Mouse (Mus musculus) midbrain, embryonic 15.5 days (tissue): ENCODE data around the gene Usp44. TPM values are rescaled to one million over a fixed set of nuclear protein-coding genes. Genes with fewer than 3 reads are reported as not detected.
"Not testable (repeated sequence)": the region's sequence is repeated elsewhere in the genome, so short reads cannot be mapped to it uniquely, and the experiment has no call there.

Experiments used
- ATAC-seq: fragments of 200-750 bp; cut with Nextera tagmentation; replicated peaks from 2 replicates; pipeline ENCODE4 v1.8.0; 2017; ENCODE audit warnings: moderate TSS enrichment
- H3K27ac ChIP-seq: fragments of 300-500 bp; sonication (generic); 2 replicates; pipeline ENCODE4 v1.5.1; 2015; ENCODE audit warnings: mild to moderate bottlenecking, inconsistent platforms
- H3K27me3 ChIP-seq: fragments of 300-500 bp; sonication (generic); replicated peaks from 2 replicates; pipeline ENCODE4 v1.6.1; 2015; ENCODE audit warnings: inconsistent platforms
- H3K36me3 ChIP-seq: fragments of 300-500 bp; sonication (generic); replicated peaks from 2 replicates; pipeline ENCODE4 v1.6.1; 2015; ENCODE audit warnings: inconsistent platforms
- H3K4me1 ChIP-seq: fragments of 300-500 bp; sonication (generic); 2 replicates; pipeline ENCODE4 v1.6.1; 2015; ENCODE audit warnings: inconsistent platforms
- H3K4me2 ChIP-seq: fragments of 300-500 bp; sonication (generic); 2 replicates; pipeline ENCODE4 v1.6.1; 2015; ENCODE audit warnings: inconsistent platforms, mild to moderate bottlenecking, moderate library complexity
- H3K4me3 ChIP-seq: fragments of 300-500 bp; sonication (generic); 2 replicates; pipeline ENCODE4 v1.5.1; 2015; ENCODE audit warnings: mild to moderate bottlenecking, inconsistent platforms
- H3K9ac ChIP-seq: fragments of 300-500 bp; sonication (generic); 2 replicates; pipeline ENCODE4 v1.6.1; 2015; ENCODE audit warnings: mild to moderate bottlenecking, inconsistent platforms
- H3K9me3 ChIP-seq: fragments of 300-500 bp; sonication (generic); 2 replicates; pipeline ENCODE4 v1.6.1; 2016; ENCODE audit warnings: inconsistent platforms
- WGBS: fragments of 180-500 bp; shearing (Covaris S2); methylation state at CpG from one replicate; pipeline ENCODE4 v1.1.7; 2015; ENCODE audit warnings: mixed read lengths; 5-methylcytosine and 5-hydroxymethylcytosine counted together
- polyA plus RNA-seq: library from polyadenylated mRNA; unstranded; fragments of >200 nt; fragmentation: Nextera tagmentation; extraction: Ambion mirVana; gene quantifications from 2 replicates; pipeline ENCODE4 v1.2.1, GENCODE M21; 2015

The Usp44 gene
- polyA plus RNA-seq, 1 experiment from 2014 or later, result 0.32 TPM

- no peak for ATAC-seq
- 43% methylated on average over 9 of the region's 9 CpGs for WGBS
- Histone ChIP-seq H3K27ac (no peak overlapping the region), H3K9ac (no peak overlapping the region), H3K27me3 (peaks cover 36% of the 10 kb centered on the region), H3K9me3 (no peaks in the 10 kb centered on the region), H3K4me3 (no peak overlapping the region), H3K4me1 (peaks cover 12% of the 10 kb centered on the region), H3K36me3 (no peaks in the 10 kb centered on the region), H3K4me2 (no peak overlapping the region)
These were observed 1.2 kb upstream of the Usp44 start for GRCm38 (mm10) chr10:93829898-93830831.

- WGBS, result 10% methylated on average over 18 of the region's 18 CpGs
- H3K4me2 ChIP-seq, result no peak overlapping the region
These were observed 597 bp downstream of the Usp44 start for GRCm38 (mm10) chr10:93831730-93832574.

DNA sequence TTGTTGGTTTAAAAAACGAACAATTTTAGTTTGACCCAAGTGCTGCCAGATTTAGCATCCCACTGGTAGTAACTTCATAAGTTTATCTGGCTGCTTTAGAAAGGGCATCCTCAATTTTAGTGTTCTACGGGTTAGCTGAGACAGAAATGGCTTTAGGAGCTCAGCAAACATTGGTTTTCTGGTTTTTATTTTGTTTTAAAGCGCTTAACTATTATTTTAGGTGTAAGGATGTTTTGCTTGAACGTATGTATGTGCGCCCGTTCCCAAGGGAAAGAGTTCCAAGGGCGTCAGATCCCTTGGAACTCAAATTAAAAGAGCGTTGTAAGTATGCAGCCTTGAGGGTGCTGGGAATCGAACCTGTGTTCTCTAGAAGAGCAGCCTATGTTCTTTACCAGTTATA is 1.5 kb downstream of the Usp44 start:
- Histone ChIP-seq H3K4me3 (no peak overlapping the region), H3K36me3 (no peaks in the 10 kb centered on the region), H3K9ac (no peak overlapping the region), H3K27ac (no peak overlapping the region), H3K4me2 (peak overlapping the region; percentile 99; the same call in 1 of the 2 replicates), H3K4me1 (peaks cover 12% of the 10 kb centered on the region), H3K9me3 (no peaks in the 10 kb centered on the region), H3K27me3 (peaks cover 37% of the 10 kb centered on the region)
- WGBS, result 35% methylated on average over 9 of the region's 9 CpGs
- no peak for ATAC-seq

More at GRCm38 (mm10) chr10:93831730-93832574, 597 bp downstream of the Usp44 start:
- peaks cover 12% of the 10 kb centered on the region for H3K4me1 ChIP-seq
- no peak overlapping the region for H3K27ac ChIP-seq
- no peaks in the 10 kb centered on the region for H3K9me3 ChIP-seq
- peaks cover 37% of the 10 kb centered on the region for H3K27me3 ChIP-seq
- H3K9ac ChIP-seq, result no peak overlapping the region
- ATAC-seq, result no peak
- H3K4me3 ChIP-seq, result no peak overlapping the region
- H3K36me3 ChIP-seq, result no peaks in the 10 kb centered on the region

DNA sequence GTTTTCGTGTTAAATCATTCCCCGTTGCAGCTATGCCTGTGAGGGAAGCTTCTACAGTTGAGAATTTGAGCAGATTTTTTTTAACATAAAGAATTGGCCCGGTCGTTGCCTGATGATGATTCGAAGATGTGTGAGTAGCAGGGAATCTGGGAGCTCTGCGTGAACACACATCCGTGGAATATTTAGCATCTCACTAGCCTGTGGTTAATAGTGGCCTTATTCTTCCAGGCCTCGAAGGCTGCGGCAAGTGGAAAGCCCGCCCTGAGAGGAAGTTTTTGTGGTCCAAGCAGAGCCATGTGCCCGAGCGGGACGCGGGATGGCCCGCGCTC is 2.0 kb downstream of the Usp44 start:
- Histone ChIP-seq H3K4me3 (peak overlapping the region; percentile 67), H3K27ac (no peak overlapping the region), H3K36me3 (no peaks in the 10 kb centered on the region), H3K9ac (peak overlapping the region; percentile 34), H3K4me2 (peak overlapping the region; percentile 99), H3K27me3 (peaks cover 37% of the 10 kb centered on the region), H3K4me1 (peaks cover 12% of the 10 kb centered on the region), H3K9me3 (no peaks in the 10 kb centered on the region)
- no peak; the same call in 1 of the 2 replicates for ATAC-seq
- WGBS, result 2% methylated on average over 16 of the region's 16 CpGs

GRCm38 (mm10) chr10:93833699-93834393 is 2.5 kb downstream of the Usp44 start:
- peaks cover 12% of the 10 kb centered on the region for H3K4me1 ChIP-seq
- H3K36me3 ChIP-seq, result no peaks in the 10 kb centered on the region
- ATAC-seq, result peak; percentile 84
- H3K4me2 ChIP-seq, result peak overlapping the region; percentile 99
- peaks cover 37% of the 10 kb centered on the region for H3K27me3 ChIP-seq
- H3K9me3 ChIP-seq, result no peaks in the 10 kb centered on the region
- under 1% methylated on average over 75 of the region's 75 CpGs for WGBS
- H3K9ac ChIP-seq, result peak overlapping the region; percentile 34
- no peak overlapping the region for H3K27ac ChIP-seq
- peak overlapping the region; percentile 67 for H3K4me3 ChIP-seq

GRCm38 (mm10) chr10:93834394-93834745 is 3.0 kb downstream of the Usp44 start:
- peaks cover 12% of the 10 kb centered on the region for H3K4me1 ChIP-seq
- H3K4me2 ChIP-seq, result peak overlapping the region; percentile 99
- no peaks in the 10 kb centered on the region for H3K9me3 ChIP-seq
- peak overlapping the region; percentile 34; the same call in 1 of the 2 replicates for H3K9ac ChIP-seq
- peak overlapping the region; percentile 67 for H3K4me3 ChIP-seq
- H3K27ac ChIP-seq, result no peak overlapping the region
- no peaks in the 10 kb centered on the region for H3K36me3 ChIP-seq
- no peak for ATAC-seq
- 3% methylated on average over 13 of the region's 13 CpGs for WGBS
- H3K27me3 ChIP-seq, result peaks cover 37% of the 10 kb centered on the region

DNA sequence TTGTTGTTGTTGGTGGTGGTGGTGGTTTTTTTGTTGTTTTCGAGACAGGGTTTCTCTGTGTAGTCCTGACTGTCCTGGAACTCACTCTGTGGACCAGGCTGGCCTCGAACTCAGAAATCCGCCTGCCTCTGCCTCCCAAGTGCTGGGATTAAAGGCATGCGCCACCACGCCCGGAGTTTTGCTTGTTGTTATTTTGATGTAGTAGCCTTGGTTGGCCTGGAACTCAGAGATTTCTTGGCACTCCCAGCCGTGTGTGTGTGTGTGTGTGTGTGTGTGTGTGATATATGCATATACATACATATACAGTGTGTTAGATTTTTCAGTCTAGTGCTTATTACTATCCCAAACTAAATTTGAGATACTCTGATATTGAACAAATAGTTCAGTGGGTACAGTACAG is 3.8 kb downstream of the Usp44 start:
- H3K4me3 ChIP-seq, H3K9ac ChIP-seq, ATAC-seq, H3K4me2 ChIP-seq, H3K27ac ChIP-seq, H3K9me3 ChIP-seq, H3K36me3 ChIP-seq: not testable (repeated sequence)
- WGBS, result 90% methylated on average over 7 of the region's 7 CpGs
- H3K4me1 ChIP-seq, result peaks cover 12% of the 10 kb centered on the region
- H3K27me3 ChIP-seq, result peaks cover 32% of the 10 kb centered on the region

- no peaks in the 10 kb centered on the region for H3K36me3 ChIP-seq
- no peak for ATAC-seq
- no peaks in the 10 kb centered on the region for H3K27me3 ChIP-seq
- no peak overlapping the region for H3K4me3 ChIP-seq
- no peaks in the 10 kb centered on the region for H3K9me3 ChIP-seq
- 97% methylated on average over 13 of the region's 13 CpGs for WGBS
- no peak overlapping the region for H3K9ac ChIP-seq
- H3K4me1 ChIP-seq, result no peaks in the 10 kb centered on the region
- no peak overlapping the region for H3K27ac ChIP-seq
- H3K4me2 ChIP-seq, result no peak overlapping the region
These were observed 15.4 kb downstream of the Usp44 start for GRCm38 (mm10) chr10:93846706-93847105.

DNA sequence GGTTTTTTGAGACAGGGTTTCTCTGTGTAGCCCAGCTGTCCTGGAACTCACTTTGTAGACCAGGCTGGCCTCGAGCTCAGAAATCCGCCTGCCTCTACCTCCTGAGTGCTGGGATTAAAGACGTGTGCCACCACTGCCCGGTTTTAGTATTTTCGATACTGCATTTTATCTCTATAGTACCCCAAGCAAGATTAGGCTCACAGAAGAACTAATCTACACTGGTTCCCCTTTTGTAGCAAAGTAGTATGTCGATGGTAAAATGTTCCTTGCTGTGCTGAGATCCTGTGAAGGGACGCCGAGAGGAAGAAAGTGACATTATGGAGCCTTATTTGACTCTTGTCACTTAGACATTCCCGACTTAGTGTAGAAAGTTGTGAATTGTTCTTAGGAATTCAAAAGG is 23.8 kb downstream of the Usp44 start:
- no peaks in the 10 kb centered on the region for H3K27me3 ChIP-seq
- H3K36me3 ChIP-seq, result 0 out of 2 replicates have a peak, but pooled peaks cover 4% of the 10 kb centered on the region
- no peaks in the 10 kb centered on the region for H3K4me1 ChIP-seq
- H3K4me3 ChIP-seq, result no peak overlapping the region
- 93% methylated on average over 9 of the region's 9 CpGs for WGBS
- H3K9ac ChIP-seq, result no peak overlapping the region
- H3K4me2 ChIP-seq, result no peak overlapping the region
- no peaks in the 10 kb centered on the region for H3K9me3 ChIP-seq
- H3K27ac ChIP-seq, result no peak overlapping the region
- no peak for ATAC-seq

GRCm38 (mm10) chr10:93856095-93856494 is 24.7 kb downstream of the Usp44 start:
- H3K9me3 ChIP-seq, result no peaks in the 10 kb centered on the region
- no peak overlapping the region for H3K27ac ChIP-seq
- H3K4me3 ChIP-seq, result no peak overlapping the region
- H3K36me3 ChIP-seq, result 0 out of 2 replicates have a peak, but pooled peaks cover 7% of the 10 kb centered on the region
- H3K4me2 ChIP-seq, result no peak overlapping the region
- WGBS, result 90% methylated on average over 6 of the region's 6 CpGs
- H3K27me3 ChIP-seq, result no peaks in the 10 kb centered on the region
- no peak for ATAC-seq
- no peaks in the 10 kb centered on the region for H3K4me1 ChIP-seq
- H3K9ac ChIP-seq, result no peak overlapping the region

DNA sequence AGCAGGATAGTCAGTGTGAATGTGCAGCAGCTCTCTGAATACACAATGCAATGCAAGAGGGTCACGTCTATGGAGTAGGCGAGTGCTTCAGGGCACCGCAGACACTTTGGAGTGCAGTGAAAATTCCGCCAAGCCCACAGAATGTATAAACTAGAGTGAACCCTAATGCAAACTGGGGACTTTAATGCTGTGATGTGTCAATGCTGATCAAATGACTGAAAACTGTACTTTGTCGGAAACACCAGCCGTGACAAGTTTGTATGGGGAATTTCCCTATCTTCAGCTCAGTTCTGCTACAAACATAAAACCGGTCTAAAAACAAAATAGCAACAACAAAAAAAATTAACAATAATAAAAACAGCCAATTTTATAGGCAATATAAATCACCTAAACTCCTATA is 37.0 kb downstream of the Usp44 start:
- no peaks in the 10 kb centered on the region for H3K9me3 ChIP-seq
- H3K4me3 ChIP-seq, result no peak overlapping the region
- no peak overlapping the region for H3K9ac ChIP-seq
- H3K4me1 ChIP-seq, result no peaks in the 10 kb centered on the region
- peaks cover 49% of the 10 kb centered on the region; the same call in 1 of the 2 replicates for H3K36me3 ChIP-seq
- no peaks in the 10 kb centered on the region for H3K27me3 ChIP-seq
- no peak overlapping the region for H3K4me2 ChIP-seq
- 96% methylated on average over 7 of the region's 7 CpGs for WGBS
- ATAC-seq, result no peak
- no peak overlapping the region for H3K27ac ChIP-seq

- peaks cover 49% of the 10 kb centered on the region; the same call in 1 of the 2 replicates for H3K36me3 ChIP-seq
- no peaks in the 10 kb centered on the region for H3K9me3 ChIP-seq
- H3K9ac ChIP-seq, result no peak overlapping the region
- 95% methylated on average over 4 of the region's 4 CpGs for WGBS
- no peaks in the 10 kb centered on the region for H3K27me3 ChIP-seq
- no peak overlapping the region for H3K4me3 ChIP-seq
- ATAC-seq, result no peak
- H3K27ac ChIP-seq, result no peak overlapping the region
- no peaks in the 10 kb centered on the region for H3K4me1 ChIP-seq
- H3K4me2 ChIP-seq, result no peak overlapping the region
These were observed 37.5 kb downstream of the Usp44 start for GRCm38 (mm10) chr10:93868886-93869285.
